Mouse (Mus musculus): ENCODE data around the gene Pip5k1a. TPM values are rescaled to one million over a fixed set of nuclear protein-coding genes. Genes with fewer than 3 reads are reported as not detected.

Gene Pip5k1a
- 11.9 and 12.7 TPM in 2 replicates for polyA plus RNA-seq (2014; fragmentation: Nextera tagmentation; extraction: Ambion mirVana)

DNA sequence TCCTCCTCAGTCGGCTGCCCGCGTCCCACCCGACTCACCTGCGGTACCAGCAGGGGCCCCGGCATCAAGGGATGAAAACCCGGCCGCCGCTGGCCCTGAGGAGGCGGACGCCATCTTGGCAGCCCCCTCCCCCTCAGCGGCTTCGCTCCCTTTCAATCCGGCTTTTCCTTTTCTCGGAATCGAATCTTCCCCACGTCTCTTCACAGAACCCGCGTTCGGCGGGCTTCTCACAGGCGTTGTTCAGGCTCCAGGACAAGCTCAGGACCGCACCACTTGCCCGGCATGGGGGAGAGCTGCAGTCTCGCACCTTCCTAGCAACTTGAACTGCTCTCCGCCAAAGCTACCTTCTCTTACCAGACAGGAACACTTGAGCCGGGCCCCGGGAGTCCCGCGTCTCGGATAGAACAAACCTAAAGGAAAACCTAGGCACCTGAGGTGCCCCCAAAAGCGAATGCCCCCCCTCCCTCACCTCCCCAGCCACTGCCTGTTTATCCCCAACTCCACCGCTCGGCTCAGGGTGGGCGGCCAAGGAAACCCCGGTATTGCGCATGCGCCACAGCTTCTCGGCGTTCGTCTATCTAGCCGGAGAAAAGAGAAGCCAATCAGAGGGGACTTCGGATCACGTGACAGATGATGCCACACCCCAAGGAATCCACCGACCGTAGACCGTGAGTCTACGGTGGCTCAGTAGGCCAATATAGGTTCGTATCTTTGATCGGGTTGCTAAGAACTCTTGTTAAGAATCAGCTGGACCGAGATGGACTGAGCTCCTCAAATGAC lies at the start of gene Pip5k1a:
Gene Pip5k1a, minus strand, starts transcription at position 593 of the 780 bp plus-strand sequence.
- peak within 1 kb of the TSS; percentile 96 for H3K9ac ChIP-seq (ENCODE audit: low read length)
- under 1% methylated on average over 51 of the region's 51 CpGs for WGBS
- peak within 1 kb of the TSS; percentile 83 to 94 for H3K4me3 ChIP-seq (ENCODE audit: control insufficient read depth in 1 of 2, insufficient read depth in 1 of 2, low read depth in 1 of 2, low read length in 2 of 2)
- peaks cover 2 to 13% of the 10 kb centered on the region in 2 experiments; a peak in 3 of 4 replicates for H3K4me1 ChIP-seq (ENCODE audit: control insufficient read depth in 2 of 2, insufficient read depth in 2 of 2, low read length in 2 of 2)
- H3K9me3 ChIP-seq (ENCODE audit: control insufficient read depth, low read length): no peaks in the 10 kb centered on the region
- peak within 1 kb of the TSS; percentile 72 to 88 for H3K27ac ChIP-seq (replicated peaks in 1 of 2; ENCODE audit: control insufficient read depth in 1 of 2, insufficient read depth in 1 of 2, low read depth in 2 of 2, low read length in 2 of 2)
- H3K27me3 ChIP-seq (ENCODE audit: control insufficient read depth, insufficient read depth, low read length): no peaks in the 10 kb centered on the region
- H3K4me2 ChIP-seq (ENCODE audit: low read length): peak within 1 kb of the TSS; percentile 87
- peaks cover 4% of the 10 kb centered on the region; the same call in 1 of the 2 replicates for H3K36me3 ChIP-seq (ENCODE audit: control insufficient read depth, insufficient read depth, low read length)
- peak; percentile 89 for ATAC-seq (ENCODE audit: insufficient number of reproducible peaks, insufficient read depth, low FRiP score, low read depth)

DNA sequence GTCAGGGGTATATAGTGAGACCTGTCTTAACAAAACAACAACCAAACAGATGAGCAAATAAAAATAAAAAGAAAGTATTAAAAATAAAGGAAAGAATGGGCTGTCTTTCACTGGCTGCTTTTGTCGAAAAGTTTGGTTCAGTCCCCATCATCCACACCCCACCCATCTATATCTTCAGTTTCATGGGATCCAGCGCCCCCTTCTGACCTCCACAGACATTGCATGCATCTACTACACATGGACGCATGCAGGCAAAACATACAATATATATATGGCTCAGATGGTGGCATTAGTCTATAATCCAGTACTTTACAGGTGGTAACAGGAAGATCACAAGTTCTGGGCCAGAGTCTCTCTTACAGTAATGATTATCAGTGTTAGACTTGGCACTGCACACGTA lies 47.1 kb upstream of the Pip5k1a start:
- H3K27me3 ChIP-seq (ENCODE audit: control insufficient read depth, insufficient read depth, low read length): no peaks in the 10 kb centered on the region
- 59% methylated on average over 4 of the region's 4 CpGs for WGBS
- H3K9ac ChIP-seq (ENCODE audit: low read length): no peak overlapping the region
- H3K4me2 ChIP-seq (ENCODE audit: low read length): no peak overlapping the region
- no peaks in the 10 kb centered on the region for H3K4me1 ChIP-seq (ENCODE audit: control insufficient read depth in 2 of 2, insufficient read depth in 2 of 2, low read length in 2 of 2)
- H3K9me3 ChIP-seq (ENCODE audit: control insufficient read depth, low read length): no peaks in the 10 kb centered on the region
- H3K36me3 ChIP-seq (ENCODE audit: control insufficient read depth, insufficient read depth, low read length): no peaks in the 10 kb centered on the region
- no peak overlapping the region for H3K4me3 ChIP-seq (ENCODE audit: control insufficient read depth in 1 of 2, insufficient read depth in 1 of 2, low read depth in 1 of 2, low read length in 2 of 2)
- ATAC-seq (ENCODE audit: insufficient number of reproducible peaks, insufficient read depth, low FRiP score, low read depth): no peak
- no peak overlapping the region for H3K27ac ChIP-seq (replicated peaks in 1 of 2; ENCODE audit: control insufficient read depth in 1 of 2, insufficient read depth in 1 of 2, low read depth in 2 of 2, low read length in 2 of 2)

DNA sequence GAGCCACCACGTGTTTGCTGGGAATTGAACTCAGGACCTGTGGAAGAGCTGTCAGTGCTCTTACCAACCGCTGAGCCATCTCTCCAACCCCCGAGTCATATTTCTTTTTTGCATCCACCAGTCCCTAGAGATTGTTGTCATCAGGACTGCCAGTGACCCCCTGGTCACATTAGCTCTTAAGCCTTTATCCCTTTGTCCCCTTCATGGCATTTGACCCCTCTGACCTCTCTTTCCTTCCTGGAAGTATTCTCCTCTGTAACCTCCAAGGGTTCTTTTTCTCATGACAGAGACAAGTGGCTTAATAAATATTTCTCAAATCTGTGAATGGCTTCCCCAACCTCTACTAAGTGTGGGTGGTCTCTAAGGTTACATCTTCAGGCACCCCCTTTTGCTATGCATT lies 41.2 kb upstream of the Pip5k1a start:
- Histone ChIP-seq H3K9me3 (ENCODE audit: control insufficient read depth, low read length) (no peaks in the 10 kb centered on the region), H3K9ac (ENCODE audit: low read length) (no peak overlapping the region), H3K27me3 (ENCODE audit: control insufficient read depth, insufficient read depth, low read length) (no peaks in the 10 kb centered on the region), H3K36me3 (ENCODE audit: control insufficient read depth, insufficient read depth, low read length) (no peaks in the 10 kb centered on the region), H3K4me1 (ENCODE audit: control insufficient read depth in 2 of 2, insufficient read depth in 2 of 2, low read length in 2 of 2) (no peaks in the 10 kb centered on the region), H3K4me2 (ENCODE audit: low read length) (no peak overlapping the region), H3K27ac (replicated peaks in 1 of 2; ENCODE audit: control insufficient read depth in 1 of 2, insufficient read depth in 1 of 2, low read depth in 2 of 2, low read length in 2 of 2) (no peak overlapping the region), H3K4me3 (ENCODE audit: control insufficient read depth in 1 of 2, insufficient read depth in 1 of 2, low read depth in 1 of 2, low read length in 2 of 2) (no peak overlapping the region)
- no peak for ATAC-seq (ENCODE audit: insufficient number of reproducible peaks, insufficient read depth, low FRiP score, low read depth)
- WGBS: 61% methylated on average over 3 of the region's 3 CpGs

DNA sequence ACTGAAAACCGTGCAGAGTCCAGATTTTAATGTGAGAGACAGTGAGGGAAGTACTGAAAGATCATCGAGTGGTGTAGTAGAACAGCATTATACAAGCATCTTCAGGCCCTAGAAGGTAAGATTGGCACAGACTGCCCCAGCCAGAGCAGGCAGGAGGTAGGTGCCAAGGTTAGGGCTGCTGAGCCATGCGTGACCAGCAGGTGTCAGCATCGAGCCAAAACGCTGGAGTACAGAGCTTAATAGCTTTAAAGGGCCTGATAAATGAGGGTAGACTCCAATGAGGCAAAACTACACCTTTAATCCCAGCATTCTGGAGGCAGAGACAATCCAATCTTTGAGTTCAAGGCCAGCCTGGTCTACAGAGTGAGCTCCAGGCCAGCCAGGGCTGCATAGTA lies 35.9 kb upstream of the Pip5k1a start:
- 0 out of 2 replicates have a peak, but pooled peaks have one; percentile 49 for ATAC-seq (ENCODE audit: insufficient number of reproducible peaks, insufficient read depth, low FRiP score, low read depth)
- H3K9me3 ChIP-seq (ENCODE audit: control insufficient read depth, low read length): no peaks in the 10 kb centered on the region
- no peak overlapping the region for H3K9ac ChIP-seq (ENCODE audit: low read length)
- H3K4me3 ChIP-seq (ENCODE audit: control insufficient read depth in 1 of 2, insufficient read depth in 1 of 2, low read depth in 1 of 2, low read length in 2 of 2): no peak overlapping the region
- 6% methylated on average over 5 of the region's 5 CpGs for WGBS
- H3K27me3 ChIP-seq (ENCODE audit: control insufficient read depth, insufficient read depth, low read length): no peaks in the 10 kb centered on the region
- no peak overlapping the region for H3K27ac ChIP-seq (replicated peaks in 1 of 2; ENCODE audit: control insufficient read depth in 1 of 2, insufficient read depth in 1 of 2, low read depth in 2 of 2, low read length in 2 of 2)
- no peak overlapping the region for H3K4me2 ChIP-seq (ENCODE audit: low read length)
- no peaks in the 10 kb centered on the region for H3K4me1 ChIP-seq (ENCODE audit: control insufficient read depth in 2 of 2, insufficient read depth in 2 of 2, low read length in 2 of 2)
- peaks cover 9% of the 10 kb centered on the region; the same call in 1 of the 2 replicates for H3K36me3 ChIP-seq (ENCODE audit: control insufficient read depth, insufficient read depth, low read length)

DNA sequence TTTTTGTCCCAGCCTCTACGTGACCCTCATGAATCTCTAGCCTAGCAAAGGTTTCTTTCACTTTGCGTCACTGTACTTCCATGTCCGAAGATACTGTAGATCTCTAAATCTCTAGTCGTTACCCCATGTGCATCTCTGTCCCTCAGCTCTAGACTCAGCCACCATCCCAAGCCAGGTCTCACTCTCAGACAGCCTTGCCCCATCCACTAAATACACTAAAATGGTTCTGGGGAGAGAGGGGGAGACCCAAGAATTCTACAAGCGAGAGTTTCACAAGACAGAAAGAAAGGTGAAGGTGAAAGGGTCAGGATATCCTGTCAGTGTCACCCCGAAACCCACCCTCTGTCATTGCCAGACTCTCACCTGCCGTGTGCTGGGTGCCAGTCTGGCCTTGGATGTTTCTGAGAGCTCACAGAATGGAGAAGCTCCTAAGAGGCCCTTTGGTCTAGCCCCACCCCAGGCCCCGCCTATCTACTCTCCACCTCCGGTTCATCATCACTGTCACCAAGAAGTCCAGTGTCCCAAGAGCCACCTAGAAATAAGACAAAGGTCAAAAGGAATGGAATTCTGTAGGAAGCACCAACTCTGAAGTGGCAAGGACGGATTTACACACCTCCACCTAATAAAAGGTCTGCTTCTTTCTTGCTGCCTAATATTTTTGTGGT lies 35.4 kb upstream of the Pip5k1a start, which contains the start of gene Tnfaip8l2:
Gene Tnfaip8l2, minus strand, starts transcription at position 409 of the 665 bp plus-strand sequence.
- no peak within 1 kb of the TSS for H3K4me3 ChIP-seq (ENCODE audit: control insufficient read depth in 1 of 2, insufficient read depth in 1 of 2, low read depth in 1 of 2, low read length in 2 of 2)
- no peak within 1 kb of the TSS for H3K9ac ChIP-seq (ENCODE audit: low read length)
- H3K4me1 ChIP-seq (ENCODE audit: control insufficient read depth in 2 of 2, insufficient read depth in 2 of 2, low read length in 2 of 2): no peaks in the 10 kb centered on the region
- no peak for ATAC-seq (ENCODE audit: insufficient number of reproducible peaks, insufficient read depth, low FRiP score, low read depth)
- no peak within 1 kb of the TSS for H3K27ac ChIP-seq (replicated peaks in 1 of 2; ENCODE audit: control insufficient read depth in 1 of 2, insufficient read depth in 1 of 2, low read depth in 2 of 2, low read length in 2 of 2)
- H3K27me3 ChIP-seq (ENCODE audit: control insufficient read depth, insufficient read depth, low read length): no peaks in the 10 kb centered on the region
- H3K9me3 ChIP-seq (ENCODE audit: control insufficient read depth, low read length): no peaks in the 10 kb centered on the region
- H3K4me2 ChIP-seq (ENCODE audit: low read length): no peak within 1 kb of the TSS
- peaks cover 9% of the 10 kb centered on the region; the same call in 1 of the 2 replicates for H3K36me3 ChIP-seq (ENCODE audit: control insufficient read depth, insufficient read depth, low read length)
- 77% methylated on average over 10 of the region's 10 CpGs for WGBS

DNA sequence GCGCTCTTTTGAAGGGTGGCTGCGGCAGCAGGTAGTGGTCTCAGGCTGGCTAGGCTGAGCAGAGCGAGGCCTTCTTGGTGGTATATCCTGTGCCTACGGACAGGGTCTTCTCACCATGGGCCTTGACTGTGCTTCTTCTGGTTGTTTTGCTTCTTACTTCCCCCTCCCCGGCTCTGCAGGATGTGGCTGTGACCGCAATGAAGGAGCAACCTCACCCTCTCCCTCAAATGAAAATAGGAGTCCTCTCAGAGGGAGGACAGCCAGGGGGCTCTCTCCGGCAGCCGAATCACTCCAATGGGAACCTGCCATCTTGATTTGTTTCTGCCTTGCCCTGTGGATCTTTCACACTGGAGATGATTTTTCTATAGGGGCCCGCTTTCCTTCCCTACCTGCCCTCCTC lies 34.7 kb upstream of the Pip5k1a start:
- no peak overlapping the region for H3K4me3 ChIP-seq (ENCODE audit: control insufficient read depth in 1 of 2, insufficient read depth in 1 of 2, low read depth in 1 of 2, low read length in 2 of 2)
- 92% methylated on average over 9 of the region's 9 CpGs for WGBS
- peaks cover 9% of the 10 kb centered on the region; the same call in 1 of the 2 replicates for H3K36me3 ChIP-seq (ENCODE audit: control insufficient read depth, insufficient read depth, low read length)
- ATAC-seq (ENCODE audit: insufficient number of reproducible peaks, insufficient read depth, low FRiP score, low read depth): no peak
- no peak overlapping the region for H3K27ac ChIP-seq (replicated peaks in 1 of 2; ENCODE audit: control insufficient read depth in 1 of 2, insufficient read depth in 1 of 2, low read depth in 2 of 2, low read length in 2 of 2)
- no peaks in the 10 kb centered on the region for H3K4me1 ChIP-seq (ENCODE audit: control insufficient read depth in 2 of 2, insufficient read depth in 2 of 2, low read length in 2 of 2)
- no peak overlapping the region for H3K4me2 ChIP-seq (ENCODE audit: low read length)
- no peaks in the 10 kb centered on the region for H3K27me3 ChIP-seq (ENCODE audit: control insufficient read depth, insufficient read depth, low read length)
- H3K9me3 ChIP-seq (ENCODE audit: control insufficient read depth, low read length): no peaks in the 10 kb centered on the region
- no peak overlapping the region for H3K9ac ChIP-seq (ENCODE audit: low read length)

DNA sequence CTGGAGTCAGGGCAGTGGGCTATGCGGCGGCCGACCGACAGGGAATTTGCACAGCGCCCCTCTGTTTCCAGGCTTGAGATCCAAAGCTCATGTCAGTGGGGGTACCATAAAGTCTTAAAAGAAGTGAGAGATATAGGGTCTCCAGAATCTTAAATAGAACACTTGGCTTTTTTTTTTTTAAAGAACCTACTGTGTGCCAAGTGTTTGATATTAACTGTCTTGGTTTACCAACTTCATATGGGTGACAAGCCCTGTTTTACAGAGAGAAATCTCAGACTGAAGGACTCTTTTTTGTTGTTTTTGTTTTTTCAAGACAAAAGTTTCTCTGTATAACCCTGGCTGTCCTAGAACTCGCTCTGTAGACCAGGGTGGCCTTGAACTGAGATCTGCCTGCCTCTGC lies 34.1 kb upstream of the Pip5k1a start:
- Histone ChIP-seq H3K27ac (replicated peaks in 1 of 2; ENCODE audit: control insufficient read depth in 1 of 2, insufficient read depth in 1 of 2, low read depth in 2 of 2, low read length in 2 of 2) (no peak overlapping the region), H3K36me3 (ENCODE audit: control insufficient read depth, insufficient read depth, low read length) (peaks cover 9% of the 10 kb centered on the region; the same call in 1 of the 2 replicates), H3K4me2 (ENCODE audit: low read length) (no peak overlapping the region; the same call in 1 of the 2 replicates), H3K4me1 (ENCODE audit: control insufficient read depth in 2 of 2, insufficient read depth in 2 of 2, low read length in 2 of 2) (peaks cover 0 to 2% of the 10 kb centered on the region in 2 experiments; a peak in 1 of 4 replicates), H3K27me3 (ENCODE audit: control insufficient read depth, insufficient read depth, low read length) (no peaks in the 10 kb centered on the region), H3K4me3 (ENCODE audit: control insufficient read depth in 1 of 2, insufficient read depth in 1 of 2, low read depth in 1 of 2, low read length in 2 of 2) (no peak overlapping the region), H3K9me3 (ENCODE audit: control insufficient read depth, low read length) (no peaks in the 10 kb centered on the region), H3K9ac (ENCODE audit: low read length) (no peak overlapping the region)
- no peak for ATAC-seq (ENCODE audit: insufficient number of reproducible peaks, insufficient read depth, low FRiP score, low read depth)
- 91% methylated on average over 6 of the region's 6 CpGs for WGBS
